Mouse (Mus musculus) retina, embryonic 14.5 days (tissue): ENCODE measurements at regions not wholly inside any gene's neighbourhood (a gene's known extent, or its start where the extent isn't known, plus 50 kb on each side); places are given as distances from the start of the nearest gene placed in this dataset.

Experiments
- DNase-seq: peaks from one replicate; pipeline ENCODE4 v3.0.0-alpha.2; 2015; ENCODE audit warnings: low spot score

DNA sequence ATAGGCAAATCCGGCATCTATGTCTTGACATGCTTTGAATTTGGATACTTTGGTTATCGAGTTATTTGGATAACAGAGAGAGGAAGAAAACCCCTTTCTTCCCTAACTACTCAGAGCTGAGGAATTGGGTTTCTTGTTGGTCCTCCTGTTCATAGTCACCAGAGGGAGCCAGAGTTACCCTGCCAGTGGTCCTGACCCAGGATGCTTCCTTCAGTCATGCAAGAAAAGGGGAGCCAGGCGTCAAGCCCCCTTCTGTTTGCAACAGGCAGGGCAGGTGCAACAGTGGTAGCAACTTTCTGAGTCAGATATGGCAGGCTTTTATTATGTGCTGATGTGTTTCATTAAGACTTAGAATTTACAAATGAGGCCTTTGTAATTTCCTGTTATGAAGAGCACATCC, 101.4 kb upstream of the B430305J03Rik start:
- DNase-seq = peak; percentile 55

DNA sequence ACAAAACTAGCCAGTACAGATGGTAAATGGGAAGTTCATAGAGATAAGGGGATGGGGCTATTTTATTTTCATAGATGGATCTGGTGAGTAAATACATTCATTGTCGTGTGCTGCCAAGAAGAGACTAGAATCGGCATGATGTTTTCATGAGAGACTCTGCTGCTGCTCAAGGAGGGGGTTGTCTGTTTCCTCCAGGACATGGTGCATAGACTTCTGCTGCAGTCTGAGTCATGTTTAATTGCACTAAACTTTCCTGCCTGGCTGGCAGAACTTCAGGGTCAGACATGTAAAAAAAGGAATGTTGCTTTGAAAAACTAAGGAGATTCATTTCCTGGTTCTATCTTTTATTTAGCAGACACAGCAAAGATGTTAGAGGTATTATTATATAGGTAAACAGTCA, 100.9 kb upstream of the B430305J03Rik start:
- no peak for DNase-seq

GRCm38 (mm10) chr3:61460076-61460475, 94.3 kb upstream of the B430305J03Rik start:
- DNase-seq = no peak

- DNase-seq = no peak
Measured at GRCm38 (mm10) chr3:61456598-61456997, 90.8 kb upstream of the B430305J03Rik start.

- DNase-seq = no peak
Measured at GRCm38 (mm10) chr3:61442000-61442739, 76.4 kb upstream of the B430305J03Rik start.

DNA sequence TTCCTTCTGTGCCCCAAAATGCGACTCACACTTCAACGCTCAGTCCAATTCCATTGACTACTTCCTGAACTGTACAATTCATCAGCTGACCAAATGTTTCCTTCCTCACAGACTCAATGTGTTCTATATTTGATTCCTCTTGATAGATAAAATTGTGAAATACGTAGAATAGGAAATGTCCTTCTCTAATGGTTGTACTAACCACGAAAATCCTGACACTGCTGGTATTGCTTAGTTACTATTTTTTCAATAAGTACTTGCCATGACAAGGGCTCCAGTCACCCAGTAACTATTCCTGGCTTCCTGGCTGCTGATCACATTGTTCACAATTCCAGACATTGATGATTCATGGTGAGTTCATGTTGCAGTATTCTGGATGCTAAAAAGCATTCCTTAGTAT, 75.7 kb upstream of the B430305J03Rik start:
- DNase-seq = no peak

DNA sequence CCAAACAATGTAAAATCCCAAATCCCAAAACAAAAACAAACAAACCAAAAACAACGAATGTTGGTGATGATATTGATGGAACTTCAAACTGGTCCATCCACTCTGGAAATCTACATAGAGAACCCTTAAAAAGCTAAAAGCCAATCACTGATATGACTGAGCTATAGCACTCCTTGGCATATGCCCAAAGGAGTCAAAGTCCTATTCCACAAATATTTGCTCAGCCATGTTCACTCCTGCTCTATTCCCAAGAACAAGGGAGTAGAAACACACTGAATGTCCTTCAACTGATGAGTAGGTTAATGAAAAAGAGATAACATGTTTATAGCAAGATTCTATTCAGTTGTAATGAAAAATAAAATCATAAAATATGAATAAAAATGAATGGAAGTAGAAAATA, 63.0 kb upstream of the B430305J03Rik start:
- no peak for DNase-seq

GRCm38 (mm10) chr3:61423945-61424344, 58.2 kb upstream of the B430305J03Rik start:
- DNase-seq = peak; percentile 3

DNA sequence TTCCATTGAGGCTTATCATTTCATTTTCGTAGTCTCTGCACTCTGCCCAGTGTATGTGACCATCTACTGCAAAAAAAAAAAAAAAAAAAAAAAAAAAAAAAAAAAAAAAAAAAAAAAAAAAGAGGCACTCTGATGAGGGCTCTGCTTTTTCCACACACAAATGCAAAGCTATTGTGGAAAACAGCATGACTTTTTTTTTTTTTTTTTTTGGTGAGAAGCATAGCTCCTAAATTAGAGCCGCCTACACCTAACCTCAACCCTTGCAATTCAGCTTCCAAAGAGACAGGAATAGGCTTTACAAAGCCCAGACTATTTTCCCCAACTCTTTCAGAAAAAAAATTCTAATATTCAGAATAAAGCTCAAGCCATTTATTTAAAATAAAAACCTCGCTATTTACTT, 54.0 kb upstream of the B430305J03Rik start:
- DNase-seq = no peak

DNA sequence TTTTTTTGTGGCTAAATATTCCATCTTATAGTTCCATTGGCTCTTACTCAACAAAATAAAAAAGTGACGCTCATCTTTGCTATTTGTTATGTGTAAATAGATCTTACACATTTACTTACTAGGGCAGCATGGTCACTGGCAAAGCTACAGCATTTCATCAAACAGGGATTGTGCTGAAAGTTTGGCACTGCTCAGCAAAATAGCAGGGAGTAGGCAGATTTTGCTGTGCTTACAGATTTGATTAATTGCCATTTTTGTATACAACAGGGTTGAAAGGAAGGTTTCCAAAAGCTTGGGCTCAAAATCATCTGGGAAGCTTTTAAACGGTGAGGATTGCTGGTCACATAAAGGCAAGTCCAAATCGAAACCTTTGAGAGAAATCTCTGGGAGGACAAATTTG, 52.3 kb upstream of the B430305J03Rik start:
- no peak for DNase-seq
